Mouse (Mus musculus): ENCODE data around the gene Fxr1. TPM values are rescaled to one million over a fixed set of nuclear protein-coding genes. Genes with fewer than 3 reads are reported as not detected.
"Not testable (repeated sequence)": the region's sequence is repeated elsewhere in the genome, so short reads cannot be mapped to it uniquely, and the experiment has no call there.

Fxr1 gene
- total RNA-seq, 2 experiments from 2014 or later, result 398 to 412 TPM

DNA sequence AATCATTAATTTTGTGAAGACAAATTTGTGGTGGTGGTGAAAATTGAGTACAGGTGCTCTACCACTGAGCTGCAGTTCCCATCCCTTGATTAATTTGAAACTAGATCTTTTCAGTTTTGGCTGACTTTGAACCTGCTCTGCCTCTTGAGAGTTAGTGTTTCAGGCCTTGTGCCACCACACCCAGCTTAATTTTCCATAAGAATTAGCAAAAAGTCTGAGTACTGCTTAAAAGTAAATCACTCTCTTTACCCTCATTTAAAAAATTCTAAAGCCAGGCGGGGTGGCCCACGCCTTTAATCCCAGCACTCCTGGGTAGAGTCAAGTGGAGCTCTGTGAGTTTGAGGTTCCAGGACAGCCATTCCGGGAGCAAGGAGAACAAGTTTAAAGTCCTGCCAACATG is 16.0 kb downstream of the Fxr1 start:
- DNase-seq (ENCODE audit: low spot score), result no peak

DNA sequence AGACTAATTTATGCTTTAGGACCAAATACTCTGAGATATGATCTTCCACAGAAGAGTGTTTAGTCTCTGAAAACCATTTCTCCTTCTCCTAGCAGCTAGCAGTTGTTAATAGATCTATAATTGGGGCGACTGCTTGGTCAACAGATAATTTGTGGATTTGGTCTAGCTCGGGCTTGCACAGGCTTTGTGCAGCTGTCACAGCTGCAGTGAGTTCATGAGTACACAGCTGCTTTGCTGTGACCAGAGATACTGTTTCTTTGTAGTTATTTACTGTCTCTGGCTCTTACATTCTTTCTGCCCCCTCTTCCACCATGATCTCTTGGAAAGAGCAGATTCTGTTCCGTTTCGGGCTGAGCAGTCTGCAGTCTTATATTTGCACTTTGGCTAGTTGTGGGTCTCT is 22.2 kb downstream of the Fxr1 start:
- no peak for DNase-seq (ENCODE audit: low spot score)

DNA sequence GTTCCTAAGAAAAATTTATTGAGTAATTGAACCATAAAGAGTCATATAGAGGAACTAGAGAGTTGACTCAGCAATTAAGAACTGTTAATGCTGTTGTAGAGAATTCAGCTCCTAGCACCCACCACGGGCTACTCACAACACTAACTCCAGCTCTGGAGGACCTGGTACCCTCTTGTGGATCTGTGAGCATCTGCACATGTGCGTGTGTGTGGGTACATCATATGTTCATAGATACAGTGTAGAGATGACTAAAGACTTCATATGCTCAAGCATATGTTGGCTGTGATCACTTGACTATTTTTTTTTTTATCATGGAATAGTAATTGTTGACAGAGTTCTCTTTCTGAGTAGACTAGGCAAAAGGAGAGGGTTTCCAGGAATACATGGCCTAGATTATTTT is 42.6 kb downstream of the Fxr1 start:
- DNase-seq (ENCODE audit: low spot score), result no peak

DNA sequence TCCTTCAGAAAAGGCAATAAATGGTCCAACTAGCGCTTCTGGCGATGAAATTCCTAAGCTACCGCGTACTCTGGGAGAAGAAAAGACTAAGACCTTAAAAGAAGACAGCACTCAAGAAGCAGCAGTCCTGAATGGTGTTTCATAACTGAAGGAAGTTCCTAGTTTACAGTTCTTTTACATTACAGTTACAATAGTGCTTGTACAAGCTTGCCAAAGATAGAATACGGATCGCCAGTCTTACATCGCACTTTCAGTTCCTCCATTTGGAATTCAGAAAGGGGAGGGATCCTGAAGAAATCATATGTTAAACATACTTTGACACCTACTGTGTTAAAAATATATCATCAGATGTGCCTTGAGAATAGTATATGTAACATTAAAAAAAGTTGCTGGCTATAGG is 49.2 kb downstream of the Fxr1 start:
- not testable (repeated sequence) for DNase-seq (ENCODE audit: low spot score)

DNA sequence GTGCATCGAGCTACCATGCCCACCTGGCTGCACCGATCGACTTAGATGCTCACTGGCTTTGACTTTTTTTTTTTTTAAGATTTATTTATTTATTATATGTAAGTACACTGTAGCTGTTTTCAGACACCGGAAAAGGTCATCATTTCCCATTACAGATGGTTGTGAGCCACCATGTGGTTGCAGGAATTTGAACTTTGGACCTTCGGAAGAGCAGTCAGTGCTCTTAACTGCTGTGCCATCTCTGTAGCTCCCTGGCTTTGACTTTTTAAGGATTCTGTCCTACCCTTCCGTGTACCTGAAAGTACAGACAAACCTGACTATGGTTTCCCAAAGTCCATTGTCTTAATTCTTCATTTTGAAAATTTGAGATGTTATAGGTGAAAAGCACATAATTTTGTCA is 53.0 kb downstream of the Fxr1 start:
- no peak for DNase-seq (ENCODE audit: low spot score)

DNA sequence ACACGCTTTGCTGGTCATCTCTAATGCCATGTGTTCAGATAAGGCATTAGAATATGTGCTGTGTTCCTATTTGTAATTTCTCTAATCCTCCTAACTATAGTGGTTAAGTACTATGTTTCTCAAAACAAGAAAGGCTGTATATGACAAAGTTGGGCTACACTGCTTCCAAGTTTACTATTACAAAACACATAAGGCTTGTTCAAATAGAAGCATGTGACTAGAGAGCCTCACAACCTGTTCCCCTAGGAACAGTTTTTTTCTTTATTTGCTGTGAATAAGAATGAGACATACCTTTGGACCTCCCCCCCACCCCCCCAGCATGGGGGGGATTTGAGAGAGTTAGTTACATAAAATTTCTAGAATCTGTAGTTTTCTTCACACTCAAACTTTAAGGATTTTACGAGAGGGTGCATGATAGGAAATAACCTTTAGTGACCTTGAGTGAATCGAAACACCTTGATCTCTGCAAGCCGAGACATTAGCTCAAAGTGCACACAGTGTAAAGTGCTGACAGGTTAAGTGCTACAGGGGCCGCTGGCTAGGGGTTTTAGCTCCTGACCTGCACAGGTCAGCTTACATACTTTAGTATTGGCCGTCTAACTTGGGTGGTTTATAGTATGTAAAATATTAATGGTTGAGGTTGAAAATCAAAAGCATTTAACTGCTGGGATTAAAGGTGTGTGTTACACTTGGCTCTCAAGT is 56.5 kb downstream of the Fxr1 start:
- no peak for DNase-seq (ENCODE audit: low spot score)

DNA sequence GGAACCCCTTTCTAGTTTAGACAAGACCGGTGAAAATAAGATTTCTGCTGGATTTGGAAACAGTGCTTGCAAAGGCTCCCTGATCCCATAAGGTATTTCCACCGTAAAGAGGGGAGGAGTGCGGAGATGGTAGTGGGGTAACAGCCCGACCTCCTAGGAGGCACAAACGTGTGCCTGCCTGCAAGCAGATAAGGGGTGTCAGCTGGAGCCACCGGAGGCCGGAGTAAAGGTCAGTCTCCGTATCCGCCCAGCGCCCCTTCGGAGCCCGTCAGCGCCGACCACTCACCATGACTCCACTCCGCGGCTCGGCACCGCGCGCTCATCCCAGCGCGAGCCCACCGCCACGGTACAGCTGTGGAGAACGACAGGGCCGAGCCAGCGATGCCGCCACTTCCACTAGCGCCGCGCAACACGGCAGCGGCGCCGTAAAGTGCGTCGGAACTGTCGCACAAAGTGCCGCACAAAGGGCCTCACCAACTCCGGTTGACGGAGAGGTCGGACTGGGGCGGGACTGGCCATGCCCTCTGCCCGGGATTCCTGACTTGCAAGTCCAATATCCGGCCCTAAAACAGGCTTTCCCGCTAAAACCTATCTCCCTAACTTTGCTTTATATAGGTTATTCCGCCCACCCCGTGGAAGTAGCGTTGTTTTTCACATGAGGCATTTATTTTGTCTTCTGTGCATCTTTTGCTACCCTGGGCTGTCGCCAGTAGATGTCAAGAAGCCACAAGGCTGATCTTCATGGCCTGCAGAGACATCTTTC is 61.3 kb downstream of the Fxr1 start, which contains the start of gene Dnajc19:
Gene Dnajc19 (minus strand): TSS at position 422 of the 763 bp plus-strand sequence.
- peak; percentile 94 for DNase-seq (ENCODE audit: low spot score)

DNA sequence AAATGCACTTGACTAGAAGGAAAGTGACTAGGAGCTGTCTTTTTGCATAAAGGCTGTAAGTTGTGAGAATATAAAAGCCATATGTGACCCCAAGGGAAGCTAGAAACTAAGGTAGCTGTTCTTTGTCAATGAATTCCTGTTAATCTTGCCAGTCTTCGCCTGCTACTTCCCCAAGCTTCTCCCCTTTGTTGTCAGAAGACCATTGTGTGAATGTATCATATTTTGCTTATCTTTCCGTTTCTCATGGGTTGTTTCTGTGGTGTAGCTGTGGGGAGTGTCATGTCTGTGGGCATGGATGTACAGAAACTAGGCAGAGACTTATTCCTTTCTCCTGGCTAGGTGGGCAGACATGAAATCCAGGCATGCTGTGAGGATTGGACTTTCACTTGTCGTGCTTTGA is 62.2 kb downstream of the Fxr1 start:
- no peak for DNase-seq (ENCODE audit: low spot score)

DNA sequence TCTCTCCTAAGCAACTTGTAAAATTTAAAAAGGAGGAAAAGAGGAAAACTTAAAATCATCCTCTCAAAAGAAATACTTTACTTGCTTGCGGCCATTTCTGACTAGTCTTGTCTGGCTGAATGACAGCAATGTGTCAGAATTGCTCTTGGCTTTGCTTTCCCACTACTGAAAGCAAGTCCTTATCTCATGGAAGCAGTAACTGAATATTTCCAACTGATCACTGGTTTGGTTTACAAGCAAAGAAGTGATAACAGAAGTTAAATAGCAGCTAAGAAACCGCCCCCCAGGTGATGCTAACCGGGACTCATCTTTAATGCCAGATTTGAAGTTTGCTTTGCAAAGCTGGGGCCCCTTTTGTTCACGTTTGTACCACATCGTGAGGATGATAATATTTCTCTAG is 63.9 kb downstream of the Fxr1 start:
- DNase-seq (ENCODE audit: low spot score), result no peak

DNA sequence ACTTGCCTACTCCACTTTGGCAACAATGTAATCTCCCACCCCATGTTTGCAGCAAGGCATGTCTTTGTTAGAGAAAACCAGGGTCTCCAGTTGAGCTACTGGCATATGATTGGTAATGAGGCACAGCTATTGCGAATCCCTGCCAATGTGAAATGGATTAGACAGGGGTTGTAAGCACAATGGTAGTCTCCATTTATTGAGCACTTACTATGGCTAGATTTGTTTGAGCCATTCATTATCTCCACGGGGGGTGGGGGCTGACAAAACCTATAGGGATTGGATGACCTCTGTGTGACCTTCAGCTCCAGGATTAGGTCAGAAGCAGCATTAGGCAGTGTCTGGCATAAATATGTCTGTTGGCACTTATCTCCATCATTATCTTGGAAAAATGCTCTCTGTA is 83.1 kb downstream of the Fxr1 start:
- DNase-seq (ENCODE audit: low spot score), result no peak

DNA sequence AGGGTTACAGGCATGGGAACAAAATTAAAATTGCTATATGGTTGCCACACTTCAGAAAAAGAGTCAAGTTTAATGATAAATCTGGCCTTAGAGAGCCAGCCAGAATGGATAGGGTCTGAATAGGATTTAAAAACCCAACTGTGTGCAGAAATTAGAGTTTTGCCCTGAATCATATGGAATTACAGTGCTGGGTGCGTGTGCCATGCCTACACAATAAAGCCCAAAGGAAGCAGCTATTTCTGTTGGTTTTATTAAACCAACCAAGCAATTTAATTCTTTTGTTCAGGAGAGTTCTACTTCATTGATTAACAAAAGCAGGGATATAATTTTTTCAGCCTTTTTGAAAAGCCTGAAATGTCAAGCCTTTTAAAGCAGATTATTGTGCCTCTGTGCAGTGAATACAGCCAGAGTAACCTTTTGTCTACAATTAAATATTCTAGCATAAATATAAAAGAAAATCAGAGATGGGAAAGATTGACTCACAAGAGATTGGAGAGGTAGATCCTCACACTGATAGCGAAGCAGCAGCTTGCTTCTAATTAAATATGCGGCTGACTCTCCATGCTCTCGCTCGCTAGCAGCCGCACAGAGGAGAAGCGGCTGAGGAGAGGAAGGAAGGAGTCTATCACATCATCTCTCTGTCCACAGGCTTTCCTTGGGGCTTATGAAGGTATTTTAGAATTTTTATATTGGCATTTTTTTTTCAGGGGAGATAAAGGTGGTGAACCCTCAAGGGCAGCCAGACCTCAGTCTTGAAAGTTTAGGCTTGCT is 84.3 kb downstream of the Fxr1 start:
- DNase-seq (ENCODE audit: low spot score), result no peak

DNA sequence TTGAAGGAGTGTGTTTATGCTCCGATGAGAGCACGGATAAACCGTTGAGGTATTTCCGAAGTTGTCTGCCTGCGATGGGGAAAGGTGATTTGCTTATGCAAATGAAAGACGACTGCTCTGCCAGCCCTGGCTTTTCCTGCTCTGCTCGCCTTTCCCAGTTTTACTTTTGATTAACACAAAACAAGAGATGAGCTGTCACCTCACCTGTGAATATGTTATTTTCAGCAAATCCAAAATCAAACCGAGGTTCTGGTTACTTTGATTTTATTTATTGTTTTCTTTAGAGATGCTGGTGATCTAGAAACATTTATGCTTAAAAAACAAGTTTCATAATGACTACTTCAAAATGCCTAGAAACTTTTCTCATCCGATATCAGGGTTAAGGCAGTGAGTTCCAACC is 86.7 kb downstream of the Fxr1 start:
- no peak for DNase-seq (ENCODE audit: low spot score)

DNA sequence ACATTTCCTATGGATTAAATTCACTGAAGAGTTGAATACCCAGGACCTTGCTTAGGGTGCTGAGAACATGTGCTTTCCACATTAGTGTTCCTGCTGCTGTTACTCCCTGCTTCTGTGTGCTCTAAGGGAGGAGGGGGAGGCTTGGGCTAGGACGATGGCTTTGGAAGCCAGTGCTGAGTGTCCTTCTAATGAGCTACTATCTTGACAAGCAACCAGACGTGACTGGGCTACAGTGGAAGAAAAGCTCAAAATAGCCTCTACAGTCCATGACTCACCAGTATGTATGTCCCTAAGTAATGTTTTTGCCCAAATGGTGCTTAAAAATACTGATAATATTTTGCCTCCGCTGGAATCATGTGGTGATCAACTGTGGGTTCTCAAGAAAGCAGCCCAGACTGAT is 87.9 kb downstream of the Fxr1 start:
- DNase-seq (ENCODE audit: low spot score), result no peak

DNA sequence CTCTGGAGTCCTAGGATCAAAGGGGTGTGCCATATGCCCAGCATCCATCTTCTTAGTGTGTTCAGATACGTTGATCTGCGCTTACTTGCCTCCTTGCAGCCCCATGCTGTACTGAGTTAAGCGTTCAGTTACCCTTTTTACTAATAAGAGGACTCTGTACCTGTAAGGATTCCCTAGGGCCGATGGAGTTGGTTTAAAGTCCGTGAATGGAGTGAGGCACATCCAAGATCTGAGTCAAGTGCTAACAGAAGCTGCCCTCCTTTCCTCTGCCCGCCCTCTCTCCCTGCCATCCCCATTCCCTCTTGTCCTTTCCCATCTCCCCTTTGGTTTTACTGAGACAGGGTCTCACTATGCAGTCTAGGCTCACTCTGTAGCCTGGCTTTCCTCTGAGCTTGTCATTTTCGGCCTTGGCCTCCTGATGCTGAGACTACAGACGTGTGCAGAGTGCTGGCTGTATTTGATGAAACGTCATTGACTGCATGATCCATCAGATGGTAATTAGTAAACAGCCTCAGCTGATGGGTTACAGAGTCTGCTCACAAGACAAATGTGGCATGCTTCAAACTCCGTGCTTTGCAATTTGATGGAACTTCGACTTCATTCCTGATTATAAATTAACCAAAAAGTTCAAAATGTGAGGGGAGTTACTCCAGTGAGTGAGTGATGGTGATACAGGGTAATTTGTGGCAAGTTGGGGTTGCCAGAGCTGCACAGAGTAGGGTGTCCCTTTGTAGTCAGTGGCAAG is 92.4 kb downstream of the Fxr1 start:
- no peak for DNase-seq (ENCODE audit: low spot score)

DNA sequence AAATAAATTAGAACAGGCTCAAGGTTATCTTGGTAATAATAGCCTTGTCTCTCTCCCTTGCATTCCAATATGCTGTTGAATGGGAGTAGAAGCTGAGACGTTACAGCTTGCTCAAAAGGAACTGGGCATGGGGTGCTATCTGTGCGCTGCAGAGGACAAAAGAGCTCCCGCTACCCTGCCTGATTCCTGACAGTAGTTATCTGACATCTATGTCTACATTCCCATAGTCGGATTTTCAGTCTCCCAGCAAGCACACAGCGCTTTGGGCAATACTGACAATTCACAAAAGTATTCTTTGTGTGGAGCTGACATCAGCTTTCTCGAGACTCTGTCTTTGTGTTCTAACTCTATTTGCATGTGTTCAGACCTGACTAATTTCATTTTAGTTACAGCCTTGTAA is 96.1 kb downstream of the Fxr1 start:
- no peak for DNase-seq (ENCODE audit: low spot score)

DNA sequence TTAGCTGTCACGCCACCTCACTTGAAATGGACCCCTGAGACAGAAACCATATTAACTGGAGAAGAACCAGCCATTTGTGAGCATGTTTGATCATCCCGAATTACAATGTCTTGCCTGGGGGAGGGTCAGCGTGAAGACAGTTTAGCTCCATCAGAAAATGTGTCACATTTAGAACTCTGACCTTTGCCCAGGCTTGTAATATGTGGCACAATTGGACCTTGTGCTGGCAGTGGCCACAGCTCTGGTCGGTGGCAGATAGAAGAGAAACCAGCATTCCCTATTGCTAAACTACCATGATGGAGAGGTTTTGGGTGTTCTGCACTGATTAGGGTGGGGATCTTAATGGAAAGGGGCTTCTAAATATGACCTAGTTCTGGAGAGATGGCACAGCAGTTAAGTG is 100.1 kb downstream of the Fxr1 start:
- no peak for DNase-seq (ENCODE audit: low spot score)

Other genes starting within 250 kb of the Fxr1 start
- gene Ttc14, start 220.1 kb upstream of the Fxr1 start, total RNA-seq (2021), result 1 to 10 TPM; 8.2 to 9.4 TPM
- gene Ccdc39, start 175.6 kb upstream of the Fxr1 start, total RNA-seq (2021), result under 1 TPM; 0.11 to 0.24 TPM
- 100 to 1,000 TPM; 141 to 146 TPM for gene Dnajc19, start 61.4 kb downstream of the Fxr1 start, total RNA-seq (2021)

Measured in gastrocnemius, adult 18-20 months (tissue).